Mouse (Mus musculus) heart, postnatal 14 days (tissue): ENCODE results near the gene Vezt. TPM values are rescaled to one million over a fixed set of nuclear protein-coding genes. Genes with fewer than 3 reads are reported as not detected.
A peak's percentile ranks its signal among the peaks of the same experiment; 100 is the strongest.

Source experiments
- DNase-seq, 2 experiments: peaks; one replicate each; pipeline ENCODE4 v3.0.0; 2021 to 2022
- intact Hi-C: fragments of 180-260 bp; cut with DNase I; formaldehyde crosslinking; loops from one replicate; pipeline ENCODE4 v1.15.1; 2025
- total RNA-seq, 2 experiments: library from RNA; stranded (reverse); gene quantifications; 2 replicates each; pipeline ENCODE4 v1.2.3; 2021

Vezt gene
- total RNA-seq, 2 experiments from 2014 or later = 34.9 to 35.3 TPM

DNA sequence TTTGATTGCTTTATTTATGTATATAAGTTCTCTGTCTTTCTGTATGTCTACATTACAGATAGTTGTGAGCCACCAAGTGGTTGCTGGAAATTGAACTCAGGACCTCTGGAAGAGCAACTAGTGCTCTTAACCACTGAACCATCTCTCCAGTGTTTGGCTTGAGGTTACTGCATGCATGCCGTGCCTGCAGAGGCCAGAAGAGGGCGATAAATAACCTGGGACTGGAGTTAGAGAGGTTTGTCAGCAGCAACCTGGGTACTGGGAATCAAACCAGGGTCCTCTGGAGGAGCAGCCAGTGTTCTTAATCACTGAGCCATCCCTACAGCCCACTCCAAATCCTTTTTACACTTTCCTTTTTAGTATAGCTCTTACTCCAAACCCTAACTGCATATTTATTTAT lies 118.8 kb downstream of the Vezt start:
- intact Hi-C loops = no loop called here
- DNase-seq = peak in 1 of 2 experiments; percentile 3

DNA sequence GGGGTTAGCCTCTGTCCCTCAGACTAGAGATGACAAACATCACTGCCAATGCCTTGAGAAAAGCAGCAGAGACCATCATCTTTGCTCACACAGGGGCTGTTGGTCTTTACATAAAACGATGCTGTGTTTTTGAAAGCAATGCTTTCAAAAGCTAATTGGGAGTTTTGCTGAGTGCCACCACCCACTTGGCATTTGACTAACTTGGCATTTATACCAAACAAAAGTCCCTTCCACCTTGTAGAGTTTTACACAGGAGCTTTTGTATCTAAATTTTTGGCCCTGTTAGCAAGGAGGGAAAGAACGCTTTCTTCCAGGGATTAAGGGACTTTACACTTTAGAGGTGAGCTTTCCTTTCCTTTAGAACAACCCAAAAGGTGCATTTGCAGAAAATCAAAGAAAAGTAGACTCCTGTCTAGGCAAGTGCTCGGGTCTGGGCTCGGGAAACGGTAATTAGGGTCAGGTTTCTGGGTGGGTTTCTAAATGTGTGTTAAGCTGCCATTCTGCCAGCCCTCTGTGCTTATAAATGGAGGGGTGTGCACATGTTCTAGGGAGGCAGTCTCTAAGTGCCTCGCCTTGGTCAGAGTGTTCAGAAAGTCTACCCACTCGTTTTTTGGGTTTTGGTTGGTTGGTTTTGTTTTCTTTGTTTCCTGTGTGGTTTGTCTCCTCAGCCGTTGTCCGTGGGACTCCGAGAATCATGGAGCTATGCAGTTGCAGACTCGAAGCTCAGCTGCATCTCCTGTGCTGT lies 119.9 kb downstream of the Vezt start:
- DNase-seq = no peak
- intact Hi-C loops = no loop called here

DNA sequence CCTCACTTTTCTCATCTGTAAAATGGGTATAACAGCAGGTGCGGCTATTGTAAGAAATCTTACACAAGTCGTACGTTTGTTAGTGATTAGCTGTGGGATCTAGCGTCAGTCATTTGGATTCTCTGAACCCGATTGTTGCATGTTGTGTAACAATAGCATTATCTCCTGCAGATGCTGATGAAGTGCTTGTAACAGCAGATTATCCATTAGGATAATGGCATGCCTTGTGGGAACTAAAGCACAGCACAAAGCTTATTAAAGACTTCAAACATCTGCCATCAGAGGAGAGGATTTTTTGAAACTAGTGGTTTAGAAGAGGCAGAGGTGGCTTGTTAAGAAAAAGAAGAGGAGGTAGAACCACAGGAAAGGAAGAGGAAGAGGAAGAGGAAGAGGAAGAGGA lies 122.1 kb downstream of the Vezt start:
- DNase-seq = no peak
- intact Hi-C loops = no loop called here

DNA sequence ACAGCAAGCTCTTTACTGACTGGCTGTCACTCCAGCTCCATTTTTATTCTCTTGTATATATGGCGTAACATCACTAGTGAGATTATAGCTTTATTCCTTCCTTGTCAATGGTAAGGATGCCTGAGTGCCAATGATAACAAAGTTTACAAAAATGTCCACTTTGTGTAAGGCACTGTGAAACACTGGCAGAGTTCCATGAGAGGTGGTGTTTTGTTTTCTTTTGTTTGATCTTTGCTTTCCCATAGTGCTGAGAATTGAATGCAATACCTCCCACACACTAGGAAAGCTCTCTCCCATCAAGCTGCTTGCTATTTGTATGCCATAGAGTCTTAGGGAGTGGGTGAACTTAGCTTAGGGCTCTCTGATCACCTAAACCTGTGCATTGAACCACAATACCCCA lies 122.7 kb downstream of the Vezt start:
- DNase-seq = no peak
- intact Hi-C loops = no loop called here

DNA sequence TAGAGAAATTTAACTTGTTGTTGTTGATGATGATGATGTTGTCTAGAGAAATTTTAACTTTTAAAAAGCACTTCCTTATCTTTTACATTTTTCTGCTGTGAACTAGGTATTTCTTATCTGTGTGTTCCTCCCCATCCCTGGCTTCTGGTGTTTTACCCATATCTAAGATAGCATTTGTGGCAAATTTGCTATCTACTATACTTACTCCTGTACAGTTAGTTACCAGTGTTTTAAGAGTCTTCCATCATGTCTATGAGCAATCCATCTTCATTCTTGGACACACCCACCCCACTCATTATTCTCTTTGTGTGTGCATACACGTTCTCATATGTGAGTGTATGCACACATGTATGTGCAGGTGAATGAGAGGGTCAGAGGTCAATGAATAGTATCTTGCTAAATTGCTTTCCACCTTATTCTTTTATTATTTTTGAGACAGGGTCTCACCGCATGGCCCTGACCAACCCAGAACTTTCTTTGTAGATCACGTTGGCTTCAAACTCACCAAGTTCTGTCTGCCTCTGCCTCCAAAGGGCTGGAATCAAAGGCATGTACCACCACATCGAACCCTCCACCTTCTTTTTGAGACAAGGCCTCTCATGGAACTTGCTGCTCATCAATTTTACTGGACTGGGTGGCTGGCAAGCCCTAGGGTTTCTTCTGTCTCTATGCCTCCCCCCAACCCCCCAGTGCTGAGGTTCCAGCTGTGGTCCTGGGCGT lies 123.3 kb downstream of the Vezt start:
- no peak for DNase-seq
- intact Hi-C loops = no loop called here

DNA sequence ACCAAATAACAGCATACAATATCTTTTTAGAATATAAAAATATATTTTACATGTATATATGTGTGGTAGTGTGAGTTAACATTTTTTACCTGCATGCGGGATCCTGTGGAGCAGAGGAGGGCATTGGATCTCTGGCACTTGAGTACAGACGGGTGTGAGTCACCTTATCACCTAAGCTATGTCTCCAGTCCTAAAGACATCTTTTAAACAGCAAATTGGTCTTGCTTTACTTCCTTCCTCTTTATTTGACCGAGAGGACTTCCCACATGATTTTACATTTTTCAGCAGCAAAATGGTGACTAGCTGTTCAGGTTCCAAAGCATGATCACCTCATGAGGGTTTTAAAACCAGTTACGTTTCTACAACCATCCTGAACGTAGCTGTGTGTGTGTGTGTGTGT lies 124.3 kb downstream of the Vezt start:
- intact Hi-C loops = no loop called here
- no peak for DNase-seq

DNA sequence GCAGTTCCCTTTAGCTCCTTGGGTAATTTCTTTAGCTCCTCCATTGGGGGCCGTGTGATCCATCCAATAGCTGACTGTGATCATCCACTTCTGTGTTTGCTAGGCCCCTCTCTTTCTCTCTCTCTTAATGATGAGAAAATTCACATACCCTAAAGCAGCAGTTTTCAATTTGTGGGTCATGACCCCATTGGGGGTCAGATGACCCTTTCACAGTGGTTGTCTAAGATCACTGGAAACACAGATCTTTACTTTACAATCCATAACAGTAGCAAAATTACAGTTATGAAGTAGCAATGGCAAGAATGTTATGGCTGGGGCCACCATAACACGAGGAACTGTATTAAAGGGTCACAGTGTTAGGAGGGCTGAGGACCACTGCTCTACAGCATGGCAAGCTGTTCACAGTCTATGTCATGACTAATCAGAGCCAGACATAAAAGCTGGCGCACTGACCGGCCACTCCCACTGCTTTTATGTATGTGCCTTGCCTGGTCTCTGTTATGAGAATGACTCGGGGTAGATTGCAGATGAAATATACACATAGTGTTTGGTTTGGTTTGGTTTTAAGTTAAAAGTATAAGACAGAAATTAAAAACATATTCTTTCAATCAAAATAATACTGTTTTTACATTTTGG lies 125.7 kb downstream of the Vezt start:
- DNase-seq = no peak
- intact Hi-C loops = no loop called here

DNA sequence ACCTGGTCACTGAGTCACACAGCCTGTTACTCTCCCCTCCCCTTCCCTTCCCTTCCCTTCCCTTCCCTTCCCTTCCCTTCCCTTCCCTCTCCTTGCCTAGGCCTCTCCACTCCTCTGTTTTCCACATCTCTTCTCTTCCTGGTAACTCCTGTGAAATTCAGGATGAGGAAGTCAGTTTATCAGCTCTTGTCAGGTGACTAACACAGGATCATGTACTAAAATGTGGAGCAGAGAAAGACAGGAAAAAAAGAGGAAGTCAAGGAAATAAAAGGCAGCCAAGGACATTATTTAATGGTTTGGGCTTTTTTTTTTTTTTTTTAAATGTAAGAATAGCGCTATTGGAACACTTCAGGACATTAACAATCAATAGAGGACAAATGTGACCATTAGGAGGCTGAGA lies 126.6 kb downstream of the Vezt start:
- intact Hi-C loops = no loop called here
- DNase-seq = no peak

DNA sequence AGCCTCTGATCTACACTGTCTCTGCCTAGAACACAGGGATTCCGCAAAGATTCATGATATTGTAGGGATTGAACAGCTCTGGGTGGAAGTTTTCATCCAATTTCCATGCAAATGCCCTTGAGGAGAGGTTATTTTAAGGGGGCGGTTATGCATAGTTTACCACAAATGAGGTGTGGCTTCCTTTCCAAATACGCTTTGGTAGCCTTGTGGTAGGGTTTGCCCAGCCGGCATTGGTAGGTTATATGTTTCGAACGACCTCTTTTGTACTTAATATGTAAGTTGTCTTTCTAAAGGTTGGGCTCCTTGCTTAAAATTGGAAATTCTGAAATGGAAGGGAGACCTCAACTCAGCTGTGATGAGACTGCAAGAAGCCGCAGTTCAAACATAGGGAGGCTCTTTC lies 127.1 kb downstream of the Vezt start:
- no peak for DNase-seq
- intact Hi-C loops = no loop called here

DNA sequence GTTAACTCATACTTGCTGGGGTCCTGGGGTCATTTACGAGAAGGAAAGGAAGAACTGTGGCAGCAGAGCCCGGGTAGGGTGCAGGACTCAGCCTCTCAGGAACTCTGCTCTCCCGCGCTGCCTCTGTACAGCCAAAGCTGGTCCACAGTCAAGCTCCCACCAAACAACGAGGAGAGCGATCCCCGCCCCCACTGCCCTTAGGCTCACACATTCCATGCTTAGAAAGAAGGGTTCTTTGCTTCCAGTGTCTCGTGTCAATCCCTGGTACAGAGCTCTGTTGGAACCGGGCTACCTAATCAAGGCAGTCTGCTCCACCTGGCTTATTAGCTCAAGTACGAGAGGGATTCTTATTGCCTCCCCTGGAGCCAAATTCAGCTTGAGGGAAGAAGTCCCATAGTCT lies 128.2 kb downstream of the Vezt start:
- DNase-seq = no peak
- intact Hi-C loops = no loop called here

DNA sequence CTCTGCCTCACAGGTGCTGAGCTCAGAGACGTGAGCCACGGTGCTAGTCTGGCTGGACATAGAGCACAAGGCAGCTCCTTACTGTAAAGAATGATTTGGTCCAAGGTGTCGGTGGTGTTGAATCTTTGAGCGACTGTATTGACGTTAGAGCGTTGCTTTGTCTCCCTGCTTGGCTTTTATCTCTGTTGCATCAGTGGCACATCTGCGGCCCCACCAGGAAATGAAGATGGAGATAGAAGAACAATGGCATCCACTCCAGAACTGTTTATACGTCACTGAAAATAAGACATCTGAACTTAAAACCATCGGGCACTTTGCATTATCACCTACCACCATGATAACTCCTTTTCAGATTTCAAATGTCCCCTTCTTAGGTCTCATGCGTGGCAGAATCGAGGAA lies 135.7 kb downstream of the Vezt start:
- no peak for DNase-seq
- intact Hi-C loops = no loop called here

DNA sequence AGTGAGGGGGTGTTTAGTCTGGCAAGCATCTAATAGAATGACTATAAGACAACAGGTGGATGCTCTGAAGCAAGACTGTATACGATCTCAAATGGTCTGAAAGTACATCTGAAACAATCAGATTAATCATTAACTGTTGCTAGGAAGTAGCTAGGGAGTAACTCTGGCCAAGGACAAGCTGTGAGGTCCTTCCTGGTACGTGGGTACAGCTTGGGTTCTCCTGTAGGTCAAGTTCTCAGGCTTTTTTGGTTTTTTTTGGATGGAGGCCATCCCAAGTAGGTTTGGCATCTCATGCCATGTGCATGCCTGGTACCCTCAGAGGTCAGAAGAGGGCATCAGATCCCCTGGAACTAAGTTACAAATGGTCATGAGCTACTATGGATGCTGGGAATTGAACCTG lies 136.3 kb downstream of the Vezt start:
- intact Hi-C loops = no loop called here
- DNase-seq = no peak

DNA sequence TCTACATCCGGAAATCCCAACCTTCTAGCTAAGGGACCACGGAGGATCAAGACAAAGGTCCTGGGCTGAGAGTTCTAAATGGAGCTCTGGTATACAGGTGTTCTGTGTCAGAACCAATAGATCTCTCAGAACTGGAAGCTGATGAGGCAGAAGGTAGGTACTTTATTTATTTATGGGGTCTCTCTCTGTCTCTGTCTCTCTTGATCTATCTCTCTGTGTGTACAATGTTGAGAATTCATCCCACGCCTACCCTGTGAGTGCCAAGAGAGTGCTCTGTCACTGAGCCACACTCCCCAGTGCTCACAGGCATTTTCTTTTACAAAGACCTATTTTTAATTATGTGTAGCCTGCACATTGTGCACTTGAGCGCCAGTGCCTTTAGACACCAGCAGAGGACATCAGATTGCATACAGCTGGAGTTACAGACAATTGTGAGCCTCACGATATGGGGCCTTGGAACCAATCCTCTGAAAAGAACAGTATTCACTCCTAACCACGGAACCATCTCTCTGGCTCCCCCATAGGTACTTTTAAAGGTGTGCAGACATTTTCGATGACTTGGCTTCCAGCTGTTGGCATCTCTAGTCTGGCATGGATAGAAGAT lies 138.5 kb downstream of the Vezt start, which contains the start of gene Metap2:
TSS of gene Metap2 (minus strand) at position 51 of the 604 bp plus-strand sequence.
- intact Hi-C loops = no loop called here
- no peak for DNase-seq

DNA sequence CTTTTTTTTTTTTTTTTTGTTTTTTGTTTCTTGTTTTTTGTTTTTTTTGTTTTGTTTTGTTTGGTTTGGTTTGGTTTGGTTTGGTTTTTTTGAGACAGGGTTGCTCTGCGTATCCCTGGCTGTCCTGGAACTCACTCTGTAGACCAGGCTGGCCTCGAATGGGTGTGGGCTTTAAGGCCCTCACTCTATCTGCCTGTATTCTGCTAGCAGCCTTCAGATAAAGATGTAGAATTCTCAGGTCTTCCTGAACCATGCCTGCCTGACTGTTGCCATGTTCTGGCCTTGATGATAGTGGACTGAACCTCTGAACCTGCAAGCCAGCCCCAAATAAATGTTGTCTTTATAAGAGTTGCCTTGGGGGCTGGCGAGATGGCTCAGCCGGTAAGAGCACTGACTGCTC lies 143.1 kb downstream of the Vezt start:
- no peak for DNase-seq
- intact Hi-C loops = no loop called here

DNA sequence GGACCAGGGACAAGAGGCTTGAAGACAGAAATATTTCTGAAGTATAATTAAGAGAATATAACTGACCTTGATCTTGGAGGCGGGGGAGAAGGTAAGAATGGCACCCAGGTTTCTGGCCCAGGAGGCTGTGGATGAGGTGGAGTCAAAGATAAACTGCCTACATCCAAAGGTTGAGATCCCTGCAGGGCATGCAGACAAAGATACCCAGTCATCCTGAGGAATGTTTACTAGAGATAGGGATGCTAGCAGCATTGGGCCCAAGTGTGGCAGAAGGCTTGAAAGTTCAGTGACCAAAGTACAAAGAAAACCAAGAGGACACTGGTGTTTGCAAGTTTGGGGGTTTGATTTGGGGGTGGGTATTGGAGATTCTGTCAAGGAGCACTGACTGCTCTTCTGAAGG lies 144.6 kb downstream of the Vezt start:
- intact Hi-C loops = no loop called here

DNA sequence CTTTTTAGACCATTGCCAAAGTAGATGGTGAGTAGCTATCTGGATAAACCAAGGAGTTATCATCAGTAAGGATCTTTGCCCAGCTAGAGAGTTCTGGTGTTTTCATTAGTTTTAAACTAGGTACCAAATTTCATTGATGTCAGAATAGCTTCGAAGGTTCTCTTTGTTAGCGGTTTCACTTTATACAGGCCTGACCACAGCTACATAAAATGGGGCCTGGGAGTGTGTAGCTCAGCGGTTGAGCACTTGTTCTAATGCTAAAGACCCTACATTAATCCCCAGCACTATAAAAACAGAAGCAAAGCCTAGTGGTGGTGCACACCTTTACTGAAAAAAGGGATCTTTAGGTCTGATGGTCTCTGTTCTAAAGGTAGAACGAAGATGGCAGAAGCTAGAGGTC lies 145.1 kb downstream of the Vezt start:
- DNase-seq = no peak
- intact Hi-C loops = no loop called here

More for the DNA sequence above, 144.6 kb downstream of the Vezt start:
- DNase-seq = no peak

DNA sequence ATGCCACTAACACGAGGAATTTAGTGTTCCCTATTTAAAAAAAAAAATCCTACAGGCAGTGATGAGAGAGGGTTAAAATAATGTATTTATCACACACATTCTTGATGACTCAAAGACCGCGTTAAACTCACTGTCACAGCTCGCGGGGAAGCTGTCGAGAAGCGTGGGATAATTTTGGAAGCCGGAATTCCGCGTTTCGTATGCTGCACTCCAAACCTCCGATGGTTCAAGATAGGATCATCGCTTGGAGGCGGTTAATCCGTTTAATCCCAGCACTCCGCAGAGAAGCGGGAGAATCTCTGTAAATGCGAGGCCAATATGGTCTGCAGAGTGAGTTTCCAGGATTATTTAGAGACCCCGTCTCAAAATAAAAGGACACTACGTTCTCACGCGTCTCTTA lies 145.6 kb downstream of the Vezt start:
- DNase-seq = no peak
- intact Hi-C loops = no loop called here

DNA sequence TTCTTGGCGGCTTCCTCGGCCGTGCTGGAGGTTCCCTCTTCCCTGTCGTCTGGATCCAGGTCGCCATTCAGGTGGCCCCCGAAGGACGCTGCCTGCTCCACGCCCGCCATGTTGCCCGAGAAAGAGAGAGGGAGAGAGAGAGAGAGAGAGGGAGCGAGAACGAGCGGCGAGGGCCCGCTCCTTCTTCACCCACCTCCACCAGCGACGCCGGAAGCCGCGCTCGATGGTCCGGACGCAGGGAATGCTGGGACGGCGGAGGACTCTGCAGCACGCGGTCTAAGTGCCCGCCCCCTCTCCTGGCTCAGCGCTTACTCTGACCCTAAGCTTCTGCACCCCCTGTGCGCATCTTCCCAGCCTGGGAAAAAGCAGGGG lies 146.1 kb downstream of the Vezt start:
- intact Hi-C loops = no loop called here
- DNase-seq = peak; percentile 85 to 88
